Mouse (Mus musculus): ENCODE measurements at regions not wholly inside any gene's neighbourhood (a gene's known extent, or its start where the extent isn't known, plus 50 kb on each side); places are given as distances from the start of the nearest gene placed in this dataset.

DNA sequence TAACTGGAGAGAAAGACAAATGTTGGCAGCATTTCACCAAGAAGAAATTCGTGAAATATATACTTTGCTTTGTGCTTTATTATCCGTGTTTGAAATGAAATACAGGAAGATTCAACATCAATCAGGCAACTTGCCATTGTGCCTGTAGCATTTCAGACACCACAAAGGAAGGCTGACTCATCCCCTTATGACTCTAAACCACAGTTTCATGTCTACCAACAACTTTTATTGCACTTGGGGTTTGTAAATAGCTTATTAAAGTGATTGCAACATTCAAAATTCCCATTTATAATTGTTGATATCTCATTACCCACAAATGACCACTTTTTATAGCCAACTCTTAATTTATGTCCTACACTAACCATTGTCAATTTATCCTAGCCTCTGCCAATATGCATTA lies 497.9 kb downstream of the Gm11232 start:
- TF ChIP-seq CTCF (IDR thresholded peaks at IDR 0.05) = no peak
- TF ChIP-seq EP300 (IDR thresholded peaks at IDR 0.05; ENCODE audit: insufficient read depth, low read depth, low read length) = no peak

Data from heart, adult 2 months (tissue).